Mouse (Mus musculus): ENCODE measurements at regions not wholly inside any gene's neighbourhood (a gene's known extent, or its start where the extent isn't known, plus 50 kb on each side); places are given as distances from the start of the nearest gene placed in this dataset.

GRCm38 (mm10) chr19:3083438-3083837, 199.3 kb upstream of the Mrpl21 start:
- DNase-seq, result peak; percentile 2 to 3

GRCm38 (mm10) chr19:3091771-3092170, 190.9 kb upstream of the Mrpl21 start:
- DNase-seq, result peak; percentile 7 to 16

Measured in adrenal gland, postnatal 36 days (tissue).